Mouse (Mus musculus): ENCODE data around the gene Rasa3. TPM values are rescaled to one million over a fixed set of nuclear protein-coding genes. Genes with fewer than 3 reads are reported as not detected.

The Rasa3 gene
- polyA plus RNA-seq, 1 experiment from 2014 or later = 27.7 TPM

- Histone ChIP-seq H3K9me3 (no peaks in the 10 kb centered on the region), H3K36me3 (replicated peaks) (no peaks in the 10 kb centered on the region), H3K27me3 (replicated peaks) (no peaks in the 10 kb centered on the region), H3K4me2 (no peak overlapping the region), H3K4me3 (no peak overlapping the region), H3K27ac (0 out of 2 replicates have a peak overlapping the region, but pooled peaks have one; percentile 36), H3K4me1 (peaks cover 10% of the 10 kb centered on the region), H3K9ac (no peak overlapping the region)
- WGBS = 62% methylated on average over 7 of the region's 7 CpGs
- ATAC-seq (replicated peaks) = peak; percentile 50
Observed at GRCm38 (mm10) chr8:13529891-13530316, 147.5 kb downstream of the Rasa3 start.

- ATAC-seq (replicated peaks) = no peak
- Histone ChIP-seq H3K9me3 (no peaks in the 10 kb centered on the region), H3K4me1 (peaks cover 10% of the 10 kb centered on the region), H3K4me2 (no peak overlapping the region), H3K9ac (no peak overlapping the region), H3K36me3 (replicated peaks) (no peaks in the 10 kb centered on the region), H3K27ac (0 out of 2 replicates have a peak overlapping the region, but pooled peaks have one; percentile 36), H3K4me3 (no peak overlapping the region), H3K27me3 (replicated peaks) (no peaks in the 10 kb centered on the region)
- 67% methylated on average over 15 of the region's 15 CpGs for WGBS
Observed at GRCm38 (mm10) chr8:13529011-13529840, 148.2 kb downstream of the Rasa3 start.

DNA sequence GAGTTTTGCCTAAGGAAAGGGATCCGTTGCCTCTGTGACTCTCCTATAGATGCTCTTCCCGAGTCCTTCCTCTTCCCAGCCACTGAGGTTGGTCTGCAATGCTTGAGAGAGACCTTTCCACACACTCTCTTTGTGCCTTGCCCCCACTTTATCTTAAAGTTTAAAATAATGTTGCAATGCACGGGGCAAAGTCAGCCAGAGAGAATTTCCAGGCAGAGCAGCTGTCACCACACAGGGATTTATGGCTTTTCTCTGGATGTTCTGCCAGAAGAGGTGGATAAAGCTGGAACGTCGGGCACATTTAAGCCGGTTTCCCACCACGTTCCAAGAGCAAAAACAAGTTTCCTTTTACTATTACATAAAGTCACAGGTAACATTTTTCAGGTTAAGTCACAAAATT, 156.0 kb downstream of the Rasa3 start:
- no peak for ATAC-seq (replicated peaks)
- no peak overlapping the region for H3K4me2 ChIP-seq
- H3K4me3 ChIP-seq = no peak overlapping the region
- no peaks in the 10 kb centered on the region for H3K9me3 ChIP-seq
- H3K27me3 ChIP-seq (replicated peaks) = no peaks in the 10 kb centered on the region
- 81% methylated on average over 7 of the region's 7 CpGs for WGBS
- H3K9ac ChIP-seq = no peak overlapping the region
- no peaks in the 10 kb centered on the region for H3K36me3 ChIP-seq (replicated peaks)
- no peaks in the 10 kb centered on the region for H3K4me1 ChIP-seq
- no peak overlapping the region for H3K27ac ChIP-seq

- no peak for ATAC-seq (replicated peaks)
- Histone ChIP-seq H3K9ac (no peak overlapping the region), H3K4me1 (no peaks in the 10 kb centered on the region), H3K36me3 (replicated peaks) (no peaks in the 10 kb centered on the region), H3K4me2 (no peak overlapping the region), H3K4me3 (no peak overlapping the region), H3K27me3 (replicated peaks) (no peaks in the 10 kb centered on the region), H3K9me3 (no peaks in the 10 kb centered on the region), H3K27ac (no peak overlapping the region)
- WGBS = 66% methylated on average over 6 of the region's 6 CpGs
Observed at GRCm38 (mm10) chr8:13520349-13520748, 157.1 kb downstream of the Rasa3 start.

- H3K4me2 ChIP-seq = no peak overlapping the region
- H3K9me3 ChIP-seq = no peaks in the 10 kb centered on the region
- no peaks in the 10 kb centered on the region for H3K27me3 ChIP-seq (replicated peaks)
- no peak overlapping the region for H3K9ac ChIP-seq
- H3K27ac ChIP-seq = no peak overlapping the region
- H3K36me3 ChIP-seq (replicated peaks) = no peaks in the 10 kb centered on the region
- ATAC-seq (replicated peaks) = no peak
- H3K4me3 ChIP-seq = no peak overlapping the region
- 86% methylated on average over 9 of the region's 9 CpGs for WGBS
- H3K4me1 ChIP-seq = no peaks in the 10 kb centered on the region
Observed at GRCm38 (mm10) chr8:13519503-13519902, 157.9 kb downstream of the Rasa3 start.

- Histone ChIP-seq H3K27ac (no peak overlapping the region), H3K4me2 (no peak overlapping the region), H3K36me3 (replicated peaks) (no peaks in the 10 kb centered on the region), H3K27me3 (replicated peaks) (no peaks in the 10 kb centered on the region), H3K4me1 (no peaks in the 10 kb centered on the region), H3K4me3 (no peak overlapping the region), H3K9me3 (no peaks in the 10 kb centered on the region), H3K9ac (no peak overlapping the region)
- no peak for ATAC-seq (replicated peaks)
- WGBS = 91% methylated on average over 6 of the region's 6 CpGs
Observed at GRCm38 (mm10) chr8:13517284-13517781, 160.1 kb downstream of the Rasa3 start.

Other genes with a start within 250 kb of the Rasa3 start
- 0.37 and 0.61 TPM in 2 replicates for gene Tmem255b, start 242.4 kb downstream of the Rasa3 start, polyA plus RNA-seq (2015; fragmentation: Nextera tagmentation; extraction: Ambion mirVana)
- gene Gas6, start 183.1 kb downstream of the Rasa3 start, polyA plus RNA-seq (2015; fragmentation: Nextera tagmentation; extraction: Ambion mirVana) = 36.8 and 42.7 TPM in 2 replicates
- gene 1700029H14Rik, start 115.1 kb downstream of the Rasa3 start, polyA plus RNA-seq (2015; fragmentation: Nextera tagmentation; extraction: Ambion mirVana) = not detected in 2 replicates
- gene Cfap97d2, start 28.3 kb upstream of the Rasa3 start, polyA plus RNA-seq (2015; fragmentation: Nextera tagmentation; extraction: Ambion mirVana) = 1.7 and 2.3 TPM in 2 replicates
- gene Cdc16, start 80.1 kb upstream of the Rasa3 start, polyA plus RNA-seq (2015; fragmentation: Nextera tagmentation; extraction: Ambion mirVana) = 161 and 162 TPM in 2 replicates
- gene Upf3a, start 108.0 kb upstream of the Rasa3 start, polyA plus RNA-seq (2015; fragmentation: Nextera tagmentation; extraction: Ambion mirVana) = 39.2 and 44.0 TPM in 2 replicates
- gene AF366264, start 160.8 kb upstream of the Rasa3 start, polyA plus RNA-seq (2015; fragmentation: Nextera tagmentation; extraction: Ambion mirVana) = not detected in 2 replicates
- gene Champ1, start 192.0 kb upstream of the Rasa3 start, polyA plus RNA-seq (2015; fragmentation: Nextera tagmentation; extraction: Ambion mirVana) = 52.0 and 55.2 TPM in 2 replicates
- 151 and 152 TPM in 2 replicates for gene Coprs, start 212.7 kb upstream of the Rasa3 start, polyA plus RNA-seq (2015; fragmentation: Nextera tagmentation; extraction: Ambion mirVana)

All from midbrain, embryonic 15.5 days (tissue).